Comparison of ENCODE assay signal across 8 mouse cellular contexts in genomic region chr7:102222336-102222735, GRCm38 (mm10). TPM values are rescaled to one million over a fixed set of nuclear protein-coding genes. Genes with fewer than 3 reads are reported as not detected.
A peak's percentile ranks its signal among the peaks of the same experiment; 100 is the strongest.
DNase-seq lines count a peak whose midpoint lies in the region; ATAC-seq and TF ChIP-seq lines count a peak whose summit lies in the region.

No protein-coding gene starts in this region.

- peak overlapping the region; percentile 61 for H3K4me3 ChIP-seq in hindbrain, embryonic 14.5 days (replicated peaks; ENCODE audit: low read length)
- H3K4me3 ChIP-seq in liver, embryonic 12.5 days: peak overlapping the region; percentile 69
- peak overlapping the region; percentile 40 for H3K4me3 ChIP-seq in myocyte

- peak; percentile 51 for DNase-seq in gastrocnemius, postnatal 14 days
- DNase-seq in gastrocnemius, adult 8-10 months (ENCODE audit: low spot score in 2 of 2): no peak
- peak; percentile 69 for DNase-seq in hindbrain, embryonic 14.5 days (ENCODE audit: low spot score)
- DNase-seq in layer of hippocampus, postnatal 10 days (ENCODE audit: low spot score in 2 of 2): no peak

- H3K79me2 ChIP-seq in myocyte (ENCODE audit: control insufficient read depth, insufficient read depth): no peaks in the 10 kb centered on the region

- peak overlapping the region; percentile 75 for H3K9ac ChIP-seq in hindbrain, embryonic 14.5 days
- peak overlapping the region; percentile 72 for H3K9ac ChIP-seq in liver, embryonic 12.5 days

- H3K27ac ChIP-seq in hindbrain, embryonic 14.5 days: no peak overlapping the region
- H3K27ac ChIP-seq in liver, embryonic 12.5 days: peak overlapping the region; percentile 53; the same call in 1 of the 2 replicates

- 1% methylated on average over 8 of the region's 13 CpGs for WGBS in hindbrain, embryonic 14.5 days
- WGBS in liver, embryonic 12.5 days (ENCODE audit: insufficient replicate concordance): under 1% methylated on average over 10 of the region's 13 CpGs

- no peak for TF ChIP-seq POLR2A in myocyte (IDR thresholded peaks at IDR 0.05; ENCODE audit: insufficient read length, low read depth)

- ATAC-seq in activated CD4-positive, CD25-positive, alpha-beta regulatory T cell, adult 4 months: peak; percentile 73
- ATAC-seq in erythroblast, adult 5-6 weeks (replicated peaks; ENCODE audit: low FRiP score, poor library complexity, severe bottlenecking): peak; percentile 74
- peak; percentile 56 for ATAC-seq in hindbrain, embryonic 14.5 days (ENCODE audit: low FRiP score)
- ATAC-seq in liver, embryonic 12.5 days: peak; percentile 49; the same call in 1 of the 2 replicates

- H3K4me2 ChIP-seq in hindbrain, embryonic 14.5 days (replicated peaks): peak overlapping the region; percentile 79
- H3K4me2 ChIP-seq in liver, embryonic 12.5 days: peak overlapping the region; percentile 93
- peak overlapping the region; percentile 94 for H3K4me2 ChIP-seq in myocyte (ENCODE audit: low read depth)

- no peaks in the 10 kb centered on the region for H3K36me3 ChIP-seq in hindbrain, embryonic 14.5 days (replicated peaks; ENCODE audit: control insufficient read depth, insufficient read depth)
- H3K36me3 ChIP-seq in liver, embryonic 12.5 days: 0 out of 2 replicates have a peak, but pooled peaks cover 4% of the 10 kb centered on the region
- no peaks in the 10 kb centered on the region for H3K36me3 ChIP-seq in myocyte (ENCODE audit: control insufficient read depth, insufficient read depth)

- no peaks in the 10 kb centered on the region for H3K4me1 ChIP-seq in hindbrain, embryonic 14.5 days (replicated peaks; ENCODE audit: control insufficient read depth, insufficient read depth, low read length)
- H3K4me1 ChIP-seq in liver, embryonic 12.5 days: peaks cover 28% of the 10 kb centered on the region

- intact Hi-C loops in gastrocnemius, postnatal 14 days (cut with DNase I; ENCODE audit: low total_unique reads): no loop called here

- H3K27me3 ChIP-seq in hindbrain, embryonic 14.5 days (ENCODE audit: control insufficient read depth, insufficient read depth, low read length): no peaks in the 10 kb centered on the region
- no peaks in the 10 kb centered on the region for H3K27me3 ChIP-seq in liver, embryonic 12.5 days (replicated peaks)
- H3K27me3 ChIP-seq in myocyte (ENCODE audit: control insufficient read depth, insufficient read depth, insufficient read length): no peaks in the 10 kb centered on the region

- H3ac ChIP-seq in myocyte (ENCODE audit: control insufficient read depth, insufficient read length): peak overlapping the region; percentile 40

- H3K9me3 ChIP-seq in hindbrain, embryonic 14.5 days (ENCODE audit: control insufficient read depth, low read length): no peaks in the 10 kb centered on the region
- H3K9me3 ChIP-seq in liver, embryonic 12.5 days (replicated peaks): no peaks in the 10 kb centered on the region

TF ChIP-seq in myocyte, 11 proteins besides CTCF, POLR2A, EP300 and RAD21:
- no peak for TF ChIP-seq CEBPB (IDR thresholded peaks at IDR 0.05; ENCODE audit: insufficient read depth, poor library complexity, severe bottlenecking)
- no peak for TF ChIP-seq TCF12 (IDR thresholded peaks at IDR 0.05; ENCODE audit: insufficient read depth, poor library complexity, severe bottlenecking)
TF ChIP-seq in myocyte: peak in this region for 0.

RNA-seq across cellular contexts. Expression of gene Pgap2, which starts 12.3 kb away (rescaled TPM):
- total RNA-seq in gastrocnemius, postnatal 14 days (2021): 10 to 100 TPM; 23.3 to 26.5 TPM
- total RNA-seq in gastrocnemius, adult 8-10 months (2022): 10 to 100 TPM; 22.9 to 25.7 (median 25.0) TPM
- 10 to 100 TPM; 47.6 to 62.3 TPM for polyA plus RNA-seq in activated CD4-positive, CD25-positive, alpha-beta regulatory T cell, adult 4 months (2017; shearing (Covaris generic))
- 19.0 and 23.4 TPM in 2 replicates for total RNA-seq in erythroblast, adult 5-6 weeks (2015; ENCODE audit: low replicate concordance)
- 3.5 and 5.7 TPM in 2 replicates for total RNA-seq in erythroblast, adult 5-6 weeks (2017; ENCODE audit: low replicate concordance)
- 63.9 and 65.0 TPM in 2 replicates for polyA plus RNA-seq in hindbrain, embryonic 14.5 days (2014; fragmentation: Nextera tagmentation; extraction: Ambion mirVana)
- 28.5 and 28.6 TPM in 2 replicates for polyA plus RNA-seq in liver, embryonic 12.5 days (2016; fragmentation: Nextera tagmentation; extraction: Ambion mirVana)
- 33.3 TPM for polyA plus RNA-seq in myocyte (2012; fragmentation: generic; extraction: Trizol)
- total RNA-seq in layer of hippocampus, postnatal 10 days (2021): 10 to 100 TPM; 29.9 to 34.3 TPM

RNA-seq across cellular contexts. Expression of gene Nup98, which starts 12.4 kb away (rescaled TPM):
- 10 to 100 TPM; 22.5 to 24.2 TPM for total RNA-seq in gastrocnemius, postnatal 14 days (2021)
- 10 to 100 TPM; 22.1 to 29.8 (median 24.3) TPM for total RNA-seq in gastrocnemius, adult 8-10 months (2022)
- 10 to 100 TPM; 33.8 to 33.9 TPM for polyA plus RNA-seq in activated CD4-positive, CD25-positive, alpha-beta regulatory T cell, adult 4 months (2017; shearing (Covaris generic))
- 18.6 and 20.7 TPM in 2 replicates for total RNA-seq in erythroblast, adult 5-6 weeks (2015; ENCODE audit: low replicate concordance)
- total RNA-seq in erythroblast, adult 5-6 weeks (2017; ENCODE audit: low replicate concordance): 14.4 and 16.6 TPM in 2 replicates
- 24.4 and 25.8 TPM in 2 replicates for polyA plus RNA-seq in hindbrain, embryonic 14.5 days (2014; fragmentation: Nextera tagmentation; extraction: Ambion mirVana)
- 30.4 and 31.0 TPM in 2 replicates for polyA plus RNA-seq in liver, embryonic 12.5 days (2016; fragmentation: Nextera tagmentation; extraction: Ambion mirVana)
- 16.1 TPM for polyA plus RNA-seq in myocyte (2012; fragmentation: generic; extraction: Trizol)
- total RNA-seq in layer of hippocampus, postnatal 10 days (2021): 10 to 100 TPM; 33.3 to 34.0 TPM

RNA-seq across cellular contexts. Expression of gene Rhog, which starts 33.5 kb away (rescaled TPM):
- 10 to 100 TPM; 21.9 to 22.6 TPM for total RNA-seq in gastrocnemius, postnatal 14 days (2021)
- 10 to 100 TPM in 3 of 4 experiments, 1 to 10 TPM in 1; 8.9 to 14.8 (median 11.5) TPM for total RNA-seq in gastrocnemius, adult 8-10 months (2022)
- 100 to 1,000 TPM; 179 to 195 TPM for polyA plus RNA-seq in activated CD4-positive, CD25-positive, alpha-beta regulatory T cell, adult 4 months (2017; shearing (Covaris generic))
- total RNA-seq in erythroblast, adult 5-6 weeks (2015; ENCODE audit: low replicate concordance): 110 and 113 TPM in 2 replicates
- total RNA-seq in erythroblast, adult 5-6 weeks (2017; ENCODE audit: low replicate concordance): 22.4 and 27.5 TPM in 2 replicates
- polyA plus RNA-seq in hindbrain, embryonic 14.5 days (2014; fragmentation: Nextera tagmentation; extraction: Ambion mirVana): 20.3 and 20.5 TPM in 2 replicates
- polyA plus RNA-seq in liver, embryonic 12.5 days (2016; fragmentation: Nextera tagmentation; extraction: Ambion mirVana): 61.3 and 63.3 TPM in 2 replicates
- polyA plus RNA-seq in myocyte (2012; fragmentation: generic; extraction: Trizol): 62.6 TPM
- 10 to 100 TPM; 15.8 to 16.3 TPM for total RNA-seq in layer of hippocampus, postnatal 10 days (2021)

RNA-seq across cellular contexts. Expression of gene Stim1, which starts 45.3 kb away (rescaled TPM):
- 100 to 1,000 TPM; 198 to 210 TPM for total RNA-seq in gastrocnemius, postnatal 14 days (2021)
- 100 to 1,000 TPM; 159 to 172 (median 166) TPM for total RNA-seq in gastrocnemius, adult 8-10 months (2022)
- 10 to 100 TPM; 39.4 to 46.8 TPM for polyA plus RNA-seq in activated CD4-positive, CD25-positive, alpha-beta regulatory T cell, adult 4 months (2017; shearing (Covaris generic))
- 7.7 and 29.2 TPM in 2 replicates for total RNA-seq in erythroblast, adult 5-6 weeks (2015; ENCODE audit: low replicate concordance)
- 18.1 and 18.5 TPM in 2 replicates for total RNA-seq in erythroblast, adult 5-6 weeks (2017; ENCODE audit: low replicate concordance)
- polyA plus RNA-seq in hindbrain, embryonic 14.5 days (2014; fragmentation: Nextera tagmentation; extraction: Ambion mirVana): 15.2 and 15.4 TPM in 2 replicates
- polyA plus RNA-seq in liver, embryonic 12.5 days (2016; fragmentation: Nextera tagmentation; extraction: Ambion mirVana): 19.5 and 19.9 TPM in 2 replicates
- polyA plus RNA-seq in myocyte (2012; fragmentation: generic; extraction: Trizol): 37.0 TPM
- 10 to 100 TPM; 56.7 to 66.1 TPM for total RNA-seq in layer of hippocampus, postnatal 10 days (2021)

Comparison
In these comparisons a context has a peak if more than half of its experiments do, and no peak if none do; other contexts are left out.
1. DNase-seq: peak in gastrocnemius, postnatal 14 days (single experiment) and hindbrain, embryonic 14.5 days (single experiment); none in gastrocnemius, adult 8-10 months (0 of 2) and layer of hippocampus, postnatal 10 days (0 of 2).
2. Peak in every context shown above with its lines, with median percentiles within 50 percentile points of each other: ATAC-seq, H3K4me2 ChIP-seq and H3K4me3 ChIP-seq.